Mouse (Mus musculus) lung, postnatal 14 days (tissue): ENCODE results near the gene Nav1.

Experiments
- DNase-seq: peaks from one replicate; pipeline ENCODE4 v3.0.0; 2021

The Nav1 gene

GRCm38 (mm10) chr1:135426645-135427044, 180.4 kb downstream of the Nav1 start:
- DNase-seq = no peak

- no peak for DNase-seq
Observed at GRCm38 (mm10) chr1:135422772-135423171, 184.3 kb downstream of the Nav1 start.

- DNase-seq = peak; percentile 33
Observed at GRCm38 (mm10) chr1:135413996-135414395, 193.1 kb downstream of the Nav1 start.

GRCm38 (mm10) chr1:135412130-135412529, 195.0 kb downstream of the Nav1 start:
- DNase-seq = no peak

GRCm38 (mm10) chr1:135410967-135411366, 196.1 kb downstream of the Nav1 start:
- DNase-seq = peak; percentile 71

GRCm38 (mm10) chr1:135408973-135409372, 198.1 kb downstream of the Nav1 start:
- no peak for DNase-seq

- no peak for DNase-seq
Observed at GRCm38 (mm10) chr1:135405356-135405755, 201.7 kb downstream of the Nav1 start.

GRCm38 (mm10) chr1:135401452-135402110, 205.5 kb downstream of the Nav1 start:
- DNase-seq = no peak

- DNase-seq = no peak
Observed at GRCm38 (mm10) chr1:135399466-135399865, 207.6 kb downstream of the Nav1 start.

GRCm38 (mm10) chr1:135385161-135385560, 221.9 kb downstream of the Nav1 start:
- no peak for DNase-seq
